Mouse (Mus musculus) lung, postnatal 4 days (tissue): ENCODE data around the gene Itgb5.

Experiments used
- DNase-seq, 2 experiments: peaks; one replicate each; pipeline ENCODE4 v3.0.0; 2021

Gene Itgb5

DNA sequence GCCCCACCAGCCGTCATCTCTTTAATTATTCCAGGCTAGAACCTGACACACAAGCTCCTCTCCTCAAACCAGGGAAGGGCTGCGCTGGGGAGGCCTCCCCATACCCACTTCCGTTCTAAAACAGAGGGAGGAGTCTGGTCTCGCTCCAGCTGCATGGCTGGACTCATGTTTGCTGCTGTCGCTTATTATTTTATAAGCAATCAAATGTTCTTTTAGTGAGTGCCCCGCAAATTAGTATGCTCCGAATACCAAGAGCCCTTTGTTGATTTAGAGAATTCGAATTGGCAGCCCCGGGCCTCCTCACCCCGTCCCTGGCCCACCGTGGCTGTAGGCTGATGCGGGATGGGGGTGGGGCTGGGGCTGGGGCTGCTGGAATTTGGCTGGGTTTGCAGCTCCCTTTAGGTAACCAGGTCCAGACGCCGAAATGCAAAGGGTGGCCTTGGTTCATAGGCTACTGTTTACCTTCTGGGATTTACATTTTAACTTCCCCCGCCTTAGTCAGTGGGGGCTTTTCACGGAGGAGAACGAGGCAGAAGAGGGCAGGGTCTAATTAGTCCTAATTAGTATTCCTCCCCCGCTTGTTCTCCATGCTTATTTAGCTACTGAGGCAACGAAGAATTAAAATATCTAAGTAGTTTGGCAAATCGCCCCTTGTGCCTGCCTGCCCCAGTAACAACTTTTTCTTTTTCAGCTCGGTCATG lies 3.4 kb downstream of the Itgb5 start:
- DNase-seq: peak; percentile 32 to 33

DNA sequence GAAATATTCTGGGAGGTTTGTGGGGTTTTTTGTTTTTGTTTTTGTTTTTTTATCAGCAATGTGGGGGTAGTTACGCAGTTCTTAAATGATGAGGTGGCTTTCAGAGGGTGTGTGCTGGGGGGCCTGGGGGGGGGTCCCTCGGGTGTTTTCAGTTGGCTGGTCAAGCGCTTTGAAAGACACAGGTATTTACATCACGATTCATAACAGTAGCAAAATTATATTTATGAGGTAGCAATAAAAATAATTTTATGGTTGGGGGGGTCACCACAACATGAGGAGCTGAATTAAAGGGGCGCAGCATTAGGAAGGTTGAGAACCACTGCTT lies 3.9 kb downstream of the Itgb5 start:
- DNase-seq: no peak

DNA sequence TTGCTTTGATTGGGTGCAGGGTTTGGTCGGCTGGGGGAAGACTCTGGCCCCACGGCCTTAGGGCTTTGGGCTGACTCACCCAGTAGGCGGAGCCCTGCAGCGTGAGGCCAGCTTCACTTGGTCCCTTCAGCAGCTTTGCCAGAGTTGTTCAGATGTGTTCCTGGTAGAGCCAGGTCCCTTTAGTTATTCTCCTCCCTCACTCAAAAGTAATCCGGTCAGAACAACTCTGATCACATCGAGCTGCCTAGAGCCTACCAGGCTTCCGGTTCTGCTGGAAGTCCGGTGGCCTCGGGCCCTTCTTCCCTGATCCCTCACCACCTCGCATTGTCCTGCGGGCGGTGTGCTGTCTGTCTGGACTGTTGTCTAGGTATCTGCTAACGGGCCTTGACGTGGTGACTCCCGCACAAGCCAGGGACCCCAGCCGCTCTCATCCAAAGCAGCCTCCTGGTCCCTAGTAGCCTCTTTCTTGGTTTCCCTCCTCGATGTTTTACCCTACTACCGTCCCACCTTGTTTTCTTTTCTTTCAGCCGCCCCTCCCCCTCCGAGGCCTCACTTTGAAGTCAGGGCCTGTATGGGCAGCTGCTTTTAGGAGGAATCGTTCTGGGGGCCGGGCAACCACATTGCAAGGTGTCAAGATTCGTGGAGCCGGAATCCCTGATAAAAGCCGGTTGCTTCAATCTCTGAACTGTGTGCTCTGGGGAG lies 4.5 kb downstream of the Itgb5 start:
- peak; percentile 50 for DNase-seq

DNA sequence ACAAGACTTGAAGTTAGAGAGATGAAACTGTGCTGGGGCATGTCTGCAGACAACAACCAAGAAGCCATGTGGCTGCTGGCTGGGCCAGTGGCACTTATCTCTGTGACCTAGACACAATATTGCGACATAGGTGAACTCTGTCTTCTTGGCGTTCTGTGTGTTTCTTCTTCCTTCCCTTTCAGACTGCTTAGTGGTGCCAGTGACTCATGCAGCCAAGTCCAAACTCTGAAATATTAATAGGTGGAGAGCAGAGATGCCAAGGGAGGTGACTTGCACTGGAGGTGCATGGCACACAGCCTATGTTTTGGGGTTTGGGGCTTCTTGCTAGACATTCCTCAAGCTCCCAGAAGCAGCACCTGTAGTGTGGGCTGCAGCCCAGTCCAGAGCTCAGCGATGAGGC lies 7.2 kb downstream of the Itgb5 start:
- DNase-seq: no peak

DNA sequence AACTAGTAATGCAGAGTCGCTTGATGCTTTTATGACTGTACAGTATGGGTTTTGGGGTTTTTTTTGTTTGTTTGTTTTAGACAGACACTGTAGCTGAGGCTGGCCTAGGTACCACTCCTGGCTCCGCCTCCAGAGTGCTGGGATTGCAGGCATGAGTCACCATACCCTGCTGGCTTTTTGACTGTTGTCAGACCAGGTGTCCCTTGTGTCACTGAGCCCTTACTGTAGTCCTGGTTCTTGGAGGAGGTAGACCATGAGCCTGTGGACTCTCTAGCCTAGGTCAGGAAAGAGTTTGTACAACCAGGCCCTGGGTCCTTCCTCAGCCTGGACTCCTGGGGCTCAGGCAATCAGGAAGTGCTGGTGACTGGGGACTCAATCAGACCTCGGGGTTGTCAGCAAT lies 7.7 kb downstream of the Itgb5 start:
- DNase-seq: no peak

DNA sequence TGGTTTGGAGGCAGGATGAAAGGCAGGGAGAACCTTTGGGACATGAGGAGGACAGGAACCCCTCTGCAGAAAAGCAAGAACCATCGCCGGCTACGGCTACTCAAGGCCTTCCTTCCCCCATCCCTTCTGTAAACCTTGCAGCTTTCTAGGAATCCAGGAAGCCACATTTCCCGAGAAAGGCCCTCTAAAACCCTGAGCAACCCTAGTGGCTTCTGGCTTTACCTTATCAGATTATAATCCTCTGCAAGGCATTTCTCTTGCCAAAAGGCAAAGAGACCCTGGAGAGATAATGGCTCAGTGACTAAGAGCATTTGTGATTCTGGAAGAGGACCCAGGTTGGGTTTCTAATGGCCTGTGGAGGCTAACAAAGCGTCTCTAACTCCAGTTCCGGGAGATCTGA lies 11.2 kb downstream of the Itgb5 start:
- no peak for DNase-seq

DNA sequence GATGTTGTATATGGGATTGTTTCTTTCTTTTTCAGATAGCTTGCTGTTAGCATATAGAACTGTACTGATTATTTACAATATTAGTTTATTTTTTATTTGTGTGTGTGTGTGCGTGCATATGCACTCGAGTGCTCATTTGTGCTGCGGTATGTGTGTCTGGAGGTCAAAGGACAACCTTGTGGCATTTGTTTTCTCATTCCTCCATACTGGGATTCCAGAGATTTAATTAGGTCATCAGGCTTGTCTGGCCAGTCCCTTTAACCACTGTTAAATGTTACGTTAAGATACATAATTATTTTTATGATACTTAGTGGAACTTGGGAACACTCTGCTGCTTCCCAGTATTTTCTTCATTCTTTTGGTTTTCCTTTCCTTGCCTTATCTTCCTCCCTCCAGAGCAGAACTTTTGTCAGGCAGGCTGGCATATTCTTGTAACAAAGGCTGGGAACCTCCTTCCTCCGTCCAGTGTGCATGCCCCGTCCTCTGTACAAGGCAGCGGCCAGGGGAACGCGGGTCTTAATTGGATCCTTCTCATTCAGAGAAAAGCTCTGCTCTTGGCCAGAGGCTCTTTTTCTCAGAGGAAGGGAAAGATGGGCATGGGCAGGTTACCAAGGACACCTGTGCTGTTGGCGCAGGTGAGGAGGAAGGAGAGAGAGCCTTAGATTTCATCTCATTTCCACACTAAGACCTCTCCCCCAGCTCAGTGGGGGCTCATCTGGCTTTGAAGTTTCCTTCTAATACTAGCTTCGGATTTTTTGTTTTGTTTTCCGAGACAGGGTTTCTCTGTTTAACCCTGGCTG lies 12.8 kb downstream of the Itgb5 start:
- no peak for DNase-seq

DNA sequence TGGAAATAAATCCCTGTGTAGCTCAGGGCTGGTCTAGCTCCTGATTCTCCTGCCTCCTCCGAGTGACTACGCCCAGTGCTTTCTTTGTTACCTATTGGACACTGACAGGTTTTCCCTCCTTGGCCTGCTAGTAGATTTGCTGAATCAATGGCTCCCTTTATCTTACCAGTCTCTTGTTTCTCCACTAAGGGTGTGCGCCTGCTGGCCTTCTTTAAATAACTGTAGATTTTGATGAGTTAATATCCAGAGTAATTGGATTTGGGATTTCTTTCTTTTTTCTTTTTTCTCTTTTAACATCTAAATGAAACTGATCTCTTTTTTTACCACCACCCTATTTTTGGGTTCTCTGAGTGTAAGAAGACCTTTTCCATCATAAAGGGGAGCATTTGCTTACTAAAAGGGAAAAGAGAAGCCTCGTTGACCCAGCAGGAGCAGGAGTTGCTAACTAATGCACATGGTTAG lies 14.7 kb downstream of the Itgb5 start:
- DNase-seq: no peak

DNA sequence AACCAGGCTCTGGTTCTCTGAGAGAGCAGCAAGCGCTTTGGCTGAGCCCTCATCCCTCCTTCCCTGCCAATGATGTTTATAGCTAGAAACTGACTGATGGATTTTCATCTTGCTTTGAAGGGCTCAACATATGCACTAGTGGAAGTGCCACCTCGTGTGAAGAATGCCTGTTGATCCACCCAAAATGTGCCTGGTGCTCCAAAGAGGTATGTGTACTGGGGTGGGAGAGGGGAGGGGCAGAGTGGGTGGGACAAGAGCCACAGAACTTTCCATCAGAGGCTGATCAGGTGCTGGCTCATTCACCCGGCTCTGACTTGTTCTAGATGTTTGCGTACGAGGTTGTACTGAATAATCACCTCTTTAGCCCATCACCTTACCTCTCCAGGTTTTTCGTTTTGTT lies 15.4 kb downstream of the Itgb5 start:
- DNase-seq: no peak

DNA sequence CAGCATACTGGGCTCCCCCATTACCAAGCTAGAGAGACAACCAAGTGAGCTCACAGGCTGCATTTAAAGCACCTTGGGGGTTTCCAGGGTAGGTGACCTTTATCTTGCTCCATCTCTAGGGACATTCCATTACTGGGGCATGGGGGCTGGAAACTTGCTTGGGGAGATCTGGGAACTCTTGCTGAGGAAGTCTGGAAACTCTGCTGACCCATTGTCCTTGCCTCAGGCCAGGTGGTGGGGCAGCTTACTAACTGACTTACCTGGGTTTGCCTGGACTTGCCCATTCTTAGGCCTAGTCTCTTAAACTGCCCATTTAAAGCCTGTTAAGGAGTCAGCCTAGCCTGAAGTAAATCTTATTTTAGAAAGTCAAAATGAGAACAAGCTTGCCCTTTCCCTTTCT lies 23.8 kb downstream of the Itgb5 start:
- no peak for DNase-seq

DNA sequence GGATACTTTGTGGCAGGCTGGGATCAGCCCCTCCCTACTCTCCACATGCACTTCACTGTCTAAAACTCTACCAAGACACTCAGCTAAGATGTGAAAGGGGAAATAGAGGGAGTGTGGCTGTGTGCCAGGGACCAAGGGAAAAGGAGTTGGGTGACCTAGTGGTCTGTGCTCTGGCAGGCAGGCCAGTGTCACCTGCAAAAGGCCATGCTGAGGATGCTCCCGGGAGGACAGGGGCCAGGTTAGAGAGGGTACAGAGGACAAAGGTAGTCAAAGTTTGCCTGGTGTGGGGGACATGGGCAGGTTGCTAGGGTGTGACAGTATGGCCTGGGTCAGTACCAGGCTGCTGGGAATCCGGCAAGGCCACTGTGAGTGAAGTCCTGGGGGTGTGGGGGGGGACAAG lies 29.3 kb downstream of the Itgb5 start:
- DNase-seq: no peak

DNA sequence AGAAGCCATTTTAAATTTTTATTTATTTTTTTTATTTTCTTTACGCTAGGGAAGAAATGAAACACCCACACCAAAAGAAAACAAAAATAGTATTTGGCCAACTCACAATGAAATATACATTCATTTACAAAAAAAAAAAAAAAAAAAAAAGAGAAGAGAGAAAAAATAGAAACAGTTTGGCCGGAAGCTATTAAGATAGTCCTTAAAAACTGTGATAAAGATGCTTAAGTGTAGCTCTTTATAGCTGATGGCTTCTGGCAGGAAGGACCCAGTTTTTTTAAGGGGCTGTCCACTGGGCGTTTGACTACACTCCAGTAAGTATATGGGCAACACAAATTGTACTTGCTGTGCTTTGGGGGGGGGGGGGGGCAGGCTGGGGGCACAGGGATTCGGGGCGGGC lies 29.9 kb downstream of the Itgb5 start:
- DNase-seq: no peak

DNA sequence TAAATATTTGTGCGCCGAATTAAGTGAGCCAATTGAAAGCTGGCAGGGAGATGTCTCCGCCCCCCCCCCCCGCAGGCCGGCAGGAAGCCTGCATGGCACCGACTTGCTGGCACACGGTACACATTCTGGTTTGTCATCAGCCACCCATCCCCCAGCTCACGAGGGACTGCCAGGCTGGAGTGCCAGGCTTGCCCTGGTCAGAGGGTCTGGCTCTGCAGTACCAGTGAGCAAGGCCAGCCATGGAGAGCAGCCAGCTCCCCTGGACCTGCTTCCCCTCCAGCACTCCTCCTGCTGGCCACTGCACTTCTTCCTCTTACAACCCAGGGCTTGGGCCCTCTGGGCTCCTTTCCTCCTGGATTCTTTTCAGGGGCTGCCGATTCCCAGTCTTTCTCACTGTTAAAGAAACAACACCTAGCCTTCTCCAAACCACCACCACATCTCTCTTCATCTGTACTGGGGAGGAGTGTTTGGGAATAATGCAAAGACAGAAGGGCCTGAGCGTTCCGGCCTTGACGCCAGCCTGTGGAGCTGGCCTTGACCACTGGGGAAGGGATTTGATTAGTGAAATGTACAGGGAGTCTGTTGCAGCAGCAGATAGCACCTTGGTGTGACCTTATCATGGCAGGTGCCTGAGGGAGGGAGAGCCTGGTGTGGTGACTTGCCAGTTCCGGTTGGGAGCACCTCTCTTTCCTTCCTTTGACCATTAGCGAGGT lies 30.7 kb downstream of the Itgb5 start:
- DNase-seq: peak; percentile 42 to 63

DNA sequence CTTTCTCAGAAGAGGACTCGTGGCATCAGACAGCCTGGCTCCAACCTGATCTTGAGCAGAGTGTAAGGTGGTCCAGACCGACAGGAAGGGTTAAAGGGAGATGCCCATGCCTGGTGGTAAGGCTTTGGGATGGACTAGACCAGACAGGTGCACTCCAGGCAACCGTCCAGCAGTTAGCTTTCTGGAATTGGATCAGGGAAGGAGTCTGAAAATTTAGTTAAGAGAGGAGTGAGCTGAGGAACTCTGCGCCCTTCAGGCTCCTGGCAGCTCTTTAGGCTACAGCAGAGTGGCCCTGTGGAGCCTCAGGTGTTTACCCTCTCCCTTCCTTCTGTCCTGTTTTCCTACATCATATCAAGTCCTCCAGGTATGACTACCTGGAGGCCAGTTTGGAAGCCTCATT lies 32.9 kb downstream of the Itgb5 start:
- no peak for DNase-seq

DNA sequence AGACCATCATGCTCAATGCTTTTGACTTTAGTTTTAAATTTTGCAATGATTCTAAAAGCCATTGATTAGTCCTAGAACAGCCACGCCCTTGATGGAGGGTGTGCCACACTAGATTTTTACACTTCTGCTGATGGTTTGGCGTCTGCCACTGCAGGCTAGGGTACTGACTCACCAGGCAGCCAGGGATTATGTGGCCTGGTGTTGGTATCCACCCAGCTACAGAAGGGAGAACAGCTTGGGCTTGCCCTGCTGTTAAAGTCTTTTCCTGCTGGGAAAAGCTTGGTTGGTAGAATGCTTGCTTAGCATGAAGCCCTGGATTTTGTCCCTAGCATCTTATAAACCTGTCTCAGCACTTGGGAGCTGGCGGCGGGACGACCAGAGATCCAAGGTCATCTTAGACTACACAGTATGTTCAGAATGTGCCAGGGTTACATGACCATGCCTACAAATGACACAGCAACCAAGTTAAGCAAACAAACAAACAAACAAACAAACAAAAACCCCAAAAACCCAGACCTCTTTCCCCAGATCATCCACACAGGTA lies 33.8 kb downstream of the Itgb5 start:
- DNase-seq: no peak

DNA sequence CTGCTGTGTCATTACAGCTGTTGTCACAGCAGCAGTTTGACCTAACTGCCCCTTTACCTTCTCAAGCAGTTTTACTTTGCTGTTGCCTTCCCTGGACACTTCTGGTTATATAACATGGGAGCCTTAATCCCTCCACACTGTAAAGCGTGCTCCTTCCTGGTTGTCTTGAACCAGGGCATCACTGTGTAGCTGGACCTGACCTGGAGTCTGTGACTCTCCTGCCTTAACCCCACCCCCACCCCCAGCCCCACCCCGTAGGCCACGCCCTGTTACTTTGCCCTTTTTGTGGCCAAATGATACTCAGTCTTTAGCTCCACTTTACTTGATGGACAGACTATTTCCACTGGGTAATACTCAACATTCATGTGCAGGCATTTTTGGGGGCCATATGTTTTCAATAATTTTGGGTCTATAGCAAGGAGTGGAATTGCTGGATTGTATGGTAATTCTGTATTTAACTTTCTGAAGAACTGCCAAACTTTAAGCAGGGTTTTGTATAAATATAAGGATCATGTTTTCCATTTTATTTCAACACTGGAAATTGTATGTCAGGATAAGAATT lies 40.8 kb downstream of the Itgb5 start:
- no peak for DNase-seq

DNA sequence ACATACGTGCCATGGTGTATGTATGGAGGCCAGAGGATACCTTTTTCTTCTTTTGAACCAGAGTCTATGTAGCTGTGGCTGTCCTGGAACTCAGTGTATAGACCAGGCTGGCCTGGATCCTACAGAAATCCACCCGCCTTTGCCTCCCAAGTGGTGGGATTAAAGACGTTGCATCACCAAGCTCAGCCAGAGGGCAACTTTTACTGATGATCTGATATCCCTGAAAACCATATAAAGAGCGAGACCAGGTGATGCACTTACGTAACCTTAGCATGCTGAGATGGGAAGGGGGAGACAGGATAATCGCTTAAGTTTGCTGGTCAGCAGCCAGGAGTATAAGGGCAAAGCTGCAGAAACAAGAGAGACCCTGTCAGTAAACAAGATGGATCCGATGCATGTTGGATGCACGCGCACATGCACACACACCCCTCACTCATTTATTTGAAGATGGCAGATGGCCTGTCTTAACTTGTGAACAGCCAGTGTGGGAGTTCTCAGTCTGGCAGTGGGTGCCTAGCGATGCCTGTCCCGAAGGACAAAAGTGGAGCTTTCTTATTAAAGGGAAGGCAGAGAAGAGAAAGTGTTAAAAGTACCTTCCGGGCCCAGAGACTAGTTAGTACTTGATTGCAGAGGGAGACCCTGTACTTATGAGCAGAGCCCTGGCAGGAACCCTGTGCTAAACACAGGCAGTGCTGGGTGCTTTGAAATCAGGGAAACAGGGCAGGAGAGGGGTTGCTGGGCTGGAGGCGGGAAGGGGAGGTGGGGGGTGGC lies 41.7 kb downstream of the Itgb5 start:
- no peak for DNase-seq

DNA sequence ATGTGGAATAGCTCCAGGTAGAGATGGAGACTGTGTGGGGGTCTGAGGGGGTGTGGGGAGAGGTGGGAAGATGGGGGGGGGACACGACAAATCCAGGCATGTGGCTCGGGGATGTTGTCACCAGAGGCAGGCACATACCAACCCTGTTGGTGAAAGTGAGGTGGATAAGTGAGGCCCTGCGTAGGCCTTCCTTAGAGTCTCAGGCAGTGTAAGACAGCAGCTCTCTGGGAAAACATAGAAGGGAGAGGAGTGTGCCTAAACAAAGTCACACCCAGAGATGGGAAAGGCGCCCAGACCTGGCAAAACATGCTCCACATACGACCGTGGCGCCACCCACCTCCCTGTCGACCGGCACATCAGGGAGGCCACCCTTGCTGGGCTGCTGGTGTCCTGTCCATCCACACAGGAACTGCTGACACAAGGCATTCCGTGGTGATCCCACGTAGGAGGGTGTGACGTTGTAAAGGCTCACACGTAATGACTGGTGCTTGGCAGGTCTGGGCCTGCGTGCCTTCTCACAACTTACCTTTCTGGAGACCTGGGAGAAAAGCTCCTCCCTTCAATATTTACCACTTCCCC lies 42.5 kb downstream of the Itgb5 start:
- no peak for DNase-seq

DNA sequence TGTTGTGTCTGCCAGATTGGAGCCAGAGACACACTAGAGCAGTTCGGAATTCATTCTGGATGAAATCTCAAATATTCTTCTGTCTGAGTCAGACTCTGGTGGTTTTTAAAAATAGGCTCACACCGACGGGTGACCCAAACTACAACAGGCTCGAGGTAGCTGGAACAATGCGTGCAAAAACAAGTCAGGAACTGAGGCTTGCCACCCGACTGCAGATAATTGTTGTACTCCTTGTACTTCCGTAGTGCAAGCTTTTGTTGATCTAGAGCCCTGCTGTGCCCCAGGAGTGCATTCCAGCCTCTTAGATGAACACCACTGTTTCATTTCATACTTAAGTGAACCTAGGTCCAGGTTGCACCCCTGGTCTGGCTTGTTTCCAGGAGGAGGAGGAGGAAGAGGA lies 43.8 kb downstream of the Itgb5 start:
- DNase-seq: no peak

DNA sequence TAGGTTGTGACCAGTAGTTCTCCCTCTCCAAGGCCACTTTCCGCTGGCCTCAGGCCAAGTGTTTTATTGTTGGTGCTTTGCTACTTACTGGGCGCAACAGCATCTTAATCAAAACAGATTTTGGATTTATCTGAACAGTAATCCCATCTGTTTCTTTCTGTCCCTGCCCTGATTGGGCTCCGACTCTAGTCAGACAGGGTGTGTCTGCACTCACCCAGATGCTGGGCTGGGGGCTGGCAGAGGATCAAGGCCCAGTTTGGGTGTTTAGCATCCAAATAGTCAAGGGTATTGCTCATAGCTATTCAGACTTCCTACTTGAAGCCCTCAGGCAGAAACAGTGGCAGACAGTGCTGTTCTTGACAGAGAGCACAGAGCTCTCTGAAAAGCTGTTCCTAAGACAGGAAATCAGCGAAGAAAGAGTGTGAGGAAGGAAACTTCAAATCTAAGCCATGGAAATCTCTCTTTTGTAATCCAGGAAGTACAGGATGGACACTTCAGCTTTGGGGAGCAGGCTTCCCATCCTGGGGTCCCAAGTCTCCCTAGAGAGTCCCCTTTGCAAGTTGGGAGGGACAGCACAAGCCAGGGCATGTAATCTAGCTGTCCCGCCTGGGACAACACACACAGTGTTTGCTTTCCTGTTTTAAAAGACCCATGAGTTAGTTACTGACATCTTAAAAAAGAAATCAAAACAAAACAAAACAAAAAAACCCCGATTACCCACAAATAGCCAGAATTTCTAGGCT lies 48.7 kb downstream of the Itgb5 start:
- peak; percentile 63 to 81 for DNase-seq

DNA sequence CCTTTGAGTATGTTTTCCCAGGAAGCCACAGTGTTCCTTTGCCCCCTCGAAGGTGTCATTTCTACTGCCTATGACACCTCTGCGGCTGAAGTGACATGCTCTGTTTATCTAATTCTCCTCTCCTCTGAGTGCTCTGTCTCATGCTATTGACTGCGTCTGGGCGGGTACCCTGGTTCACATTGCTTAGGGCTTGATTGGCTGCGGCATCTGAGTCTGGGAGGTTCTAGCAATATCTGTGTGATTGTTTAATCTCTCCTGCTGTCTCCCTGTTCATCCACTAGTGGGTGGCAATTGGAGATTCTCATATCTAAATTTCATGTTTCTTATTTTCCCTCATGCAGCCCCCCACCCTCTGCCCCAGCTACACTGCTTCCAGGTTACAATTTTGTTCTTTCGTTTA lies 49.6 kb downstream of the Itgb5 start:
- DNase-seq: no peak
